Mouse (Mus musculus) layer of hippocampus, adult 11-12 months (tissue): Measurements from ENCODE around the gene Sumo3.

Source experiments
- DNase-seq: peaks from one replicate; pipeline ENCODE4 v3.0.0; 2022; ENCODE audit warnings: low spot score

Gene Sumo3

DNA sequence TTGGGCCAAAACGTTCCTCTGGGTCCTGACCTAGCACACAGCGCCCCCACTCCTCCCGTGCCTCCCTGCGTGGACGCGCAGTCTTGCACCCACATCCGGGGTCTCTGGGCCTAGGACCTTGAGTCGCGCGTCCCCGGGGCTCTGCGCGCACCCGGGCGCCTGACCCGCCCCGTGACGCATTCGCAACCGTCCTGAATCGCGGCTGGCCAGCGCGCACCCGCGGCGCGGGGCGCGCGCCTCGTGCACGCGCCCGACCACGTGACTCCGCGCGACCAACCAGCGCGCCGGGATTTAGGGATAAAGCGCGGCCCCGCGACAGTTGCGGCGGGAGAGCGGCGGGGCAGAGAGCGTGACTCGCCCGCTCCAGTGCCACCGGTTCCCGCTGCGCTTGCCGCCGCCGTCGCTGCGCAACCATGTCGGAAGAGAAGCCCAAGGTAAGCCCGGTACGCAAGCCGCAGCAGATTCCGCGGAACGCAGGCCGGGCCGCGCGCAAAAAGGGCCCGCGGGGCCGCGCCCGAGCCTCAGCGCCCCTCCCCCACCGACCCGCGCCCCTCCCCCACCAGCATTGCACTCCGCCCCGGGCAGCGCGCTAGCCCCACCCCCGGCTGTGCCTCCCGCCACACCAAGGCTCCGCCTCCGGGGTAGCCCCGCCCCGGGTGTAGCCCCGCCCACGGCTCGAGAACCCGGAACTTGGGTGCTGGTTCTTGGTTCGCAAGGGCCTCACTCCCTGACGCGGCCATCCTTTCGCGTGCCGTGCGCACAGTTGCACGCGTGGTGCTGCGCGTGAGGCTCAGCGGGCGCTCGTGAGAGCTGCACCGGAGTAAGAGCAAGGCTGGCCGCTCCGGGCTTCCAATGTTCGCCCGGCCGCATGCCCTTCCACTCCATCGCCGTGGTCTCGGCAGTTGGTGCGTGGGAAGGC is at the start of gene Sumo3, which contains the start of gene Gm49325:
Gene Sumo3 (plus strand): TSS at position 190 of the 919 bp plus-strand sequence.
Gene Gm49325 (plus strand): TSS at position 290 of the 919 bp plus-strand sequence.
- peak; percentile 96 for DNase-seq

DNA sequence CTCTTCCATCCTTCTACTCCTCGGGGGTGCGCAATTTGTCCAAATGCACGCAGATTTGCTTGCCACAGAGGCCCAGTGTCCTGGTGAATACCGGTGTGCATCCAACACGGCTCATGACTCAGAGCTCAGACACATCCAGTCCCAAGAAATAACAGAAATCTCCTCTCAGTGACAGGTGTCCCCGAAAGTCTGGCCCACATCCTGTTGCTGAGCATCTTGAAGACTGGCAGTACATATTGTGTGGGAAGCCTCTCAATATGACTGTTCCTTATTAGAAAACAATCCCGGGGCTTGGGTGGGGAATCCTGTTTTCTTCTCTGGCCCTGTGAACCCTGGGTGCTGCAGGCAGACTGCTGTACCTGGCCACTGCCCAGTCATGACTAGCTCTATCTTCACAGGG is 49.3 kb upstream of the Sumo3 start:
- DNase-seq, result no peak

DNA sequence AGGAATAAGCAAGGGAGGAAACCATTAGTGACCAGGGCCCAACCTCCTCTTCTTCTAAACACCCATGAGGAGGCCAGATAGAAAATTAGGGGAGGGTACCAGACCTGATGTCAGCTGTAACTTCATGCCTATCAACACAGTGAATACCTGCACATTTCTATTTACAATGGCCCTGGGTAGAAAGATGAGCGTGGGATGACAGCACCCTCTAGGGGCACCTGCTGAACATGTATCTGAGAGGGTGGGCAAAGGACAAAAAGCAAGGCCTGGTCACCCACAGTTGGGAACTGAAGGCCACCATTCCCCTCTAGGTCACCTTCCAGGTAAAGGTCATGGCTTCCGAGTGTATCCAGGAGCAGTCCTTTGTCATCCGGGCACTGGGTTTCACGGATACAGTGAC is 48.3 kb upstream of the Sumo3 start:
- no peak for DNase-seq

DNA sequence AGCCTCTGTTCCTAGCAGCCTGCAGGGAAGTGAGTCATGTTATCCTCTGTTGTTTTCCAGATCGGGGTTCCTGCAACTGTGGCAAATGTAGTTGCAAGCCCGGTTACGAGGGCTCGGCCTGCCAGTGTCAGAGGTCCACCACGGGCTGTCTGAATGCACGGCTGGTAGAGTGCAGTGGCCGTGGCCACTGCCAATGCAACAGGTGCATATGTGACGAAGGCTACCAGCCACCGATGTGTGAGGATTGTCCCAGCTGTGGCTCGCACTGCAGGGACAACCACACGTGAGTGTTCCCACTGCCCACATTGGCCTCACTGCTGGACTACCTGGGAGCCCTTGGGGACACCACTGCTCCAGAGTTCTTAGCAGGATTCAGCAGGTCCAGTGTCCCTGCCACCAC is 45.8 kb upstream of the Sumo3 start:
- no peak for DNase-seq

DNA sequence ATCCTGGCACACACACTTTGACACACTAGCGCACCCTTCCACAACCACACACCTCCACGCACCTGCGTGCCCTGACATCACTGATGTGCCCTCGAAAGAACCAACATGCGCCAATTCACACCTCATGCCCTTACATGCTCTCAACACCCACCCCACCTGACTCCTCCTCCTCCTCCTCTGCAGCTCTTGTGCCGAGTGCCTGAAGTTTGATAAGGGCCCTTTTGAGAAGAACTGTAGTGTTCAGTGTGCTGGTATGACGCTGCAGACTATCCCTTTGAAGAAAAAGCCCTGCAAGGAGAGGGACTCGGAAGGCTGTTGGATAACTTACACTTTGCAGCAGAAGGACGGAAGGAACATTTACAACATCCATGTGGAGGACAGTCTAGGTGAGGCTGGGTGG is 45.1 kb upstream of the Sumo3 start:
- no peak for DNase-seq

DNA sequence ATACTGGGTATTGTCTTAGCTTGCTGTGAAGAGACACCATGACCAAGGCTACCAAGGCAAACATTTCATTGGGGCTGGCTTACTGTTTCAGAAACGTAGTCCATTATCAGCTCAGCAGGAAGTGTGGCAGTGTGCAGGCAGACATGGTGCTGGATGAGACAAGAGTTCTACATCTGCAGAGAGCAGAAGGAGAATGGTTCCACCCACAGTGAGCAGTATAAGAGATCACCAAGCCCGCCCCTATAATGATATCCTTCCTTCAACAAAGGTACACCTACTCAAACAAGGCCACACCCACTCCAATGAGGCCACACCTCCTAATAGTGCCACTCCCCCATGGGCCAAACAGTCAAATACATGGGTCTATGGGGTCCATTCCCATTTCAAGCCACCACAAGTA is 44.4 kb upstream of the Sumo3 start:
- DNase-seq, result no peak

DNA sequence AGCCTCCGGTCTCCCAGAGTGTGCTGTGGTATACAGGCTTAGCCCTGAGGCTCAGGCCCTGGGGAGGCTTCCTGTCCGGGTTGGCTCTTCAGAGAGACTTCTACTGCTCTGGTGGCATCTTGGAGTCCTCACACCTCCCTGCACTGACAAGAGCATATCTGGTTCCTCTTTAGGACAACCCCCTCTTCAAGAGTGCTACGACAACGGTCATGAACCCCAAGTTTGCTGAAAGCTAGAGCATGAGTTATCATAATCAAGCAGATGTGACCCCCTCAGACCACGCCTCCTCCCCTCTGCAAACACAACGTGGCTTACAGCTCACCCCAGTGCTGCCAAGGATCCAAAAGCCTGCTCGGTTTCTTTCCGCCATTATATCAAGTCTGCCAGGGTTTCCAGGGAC is 40.9 kb upstream of the Sumo3 start:
- DNase-seq, result no peak

DNA sequence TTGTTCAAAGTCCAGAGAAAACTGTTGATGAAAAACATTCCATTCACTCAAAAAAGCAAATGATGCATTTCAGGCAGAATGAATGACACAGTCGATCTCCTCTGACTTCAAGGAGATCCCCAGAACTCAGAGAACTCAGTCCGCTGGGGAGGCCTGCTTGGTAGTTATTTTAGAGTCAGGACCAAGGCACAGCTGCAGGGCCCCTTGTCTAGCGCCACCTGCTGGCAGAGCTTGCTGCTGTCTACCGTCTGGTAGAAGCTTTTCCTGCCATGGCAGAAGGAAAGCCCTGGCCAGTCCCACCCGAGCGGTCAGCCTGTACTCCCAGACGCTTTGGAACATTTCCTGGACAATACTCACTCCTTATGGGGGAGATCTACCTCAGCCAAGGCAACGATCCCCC is 39.2 kb upstream of the Sumo3 start:
- peak; percentile 85 for DNase-seq

DNA sequence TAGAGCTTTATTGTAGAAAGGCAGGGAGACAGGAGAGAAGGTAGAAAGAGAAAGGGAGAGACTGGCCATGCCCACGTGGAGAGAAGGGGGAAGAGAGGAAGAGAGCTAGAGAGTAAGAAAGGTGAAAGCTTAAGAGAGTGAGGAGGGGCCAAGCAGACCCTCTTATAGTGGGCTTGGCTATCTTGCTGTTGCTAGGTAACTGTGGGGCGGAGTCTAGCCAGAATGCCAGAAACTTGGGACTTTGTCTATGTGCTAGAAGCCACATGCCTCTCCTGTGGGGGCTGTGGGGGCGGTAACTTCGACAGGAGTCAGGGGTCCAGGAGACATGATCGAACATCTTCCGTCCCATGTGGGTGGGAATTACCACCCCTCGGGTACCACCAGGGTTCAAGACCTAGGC is 36.4 kb upstream of the Sumo3 start:
- DNase-seq, result no peak

DNA sequence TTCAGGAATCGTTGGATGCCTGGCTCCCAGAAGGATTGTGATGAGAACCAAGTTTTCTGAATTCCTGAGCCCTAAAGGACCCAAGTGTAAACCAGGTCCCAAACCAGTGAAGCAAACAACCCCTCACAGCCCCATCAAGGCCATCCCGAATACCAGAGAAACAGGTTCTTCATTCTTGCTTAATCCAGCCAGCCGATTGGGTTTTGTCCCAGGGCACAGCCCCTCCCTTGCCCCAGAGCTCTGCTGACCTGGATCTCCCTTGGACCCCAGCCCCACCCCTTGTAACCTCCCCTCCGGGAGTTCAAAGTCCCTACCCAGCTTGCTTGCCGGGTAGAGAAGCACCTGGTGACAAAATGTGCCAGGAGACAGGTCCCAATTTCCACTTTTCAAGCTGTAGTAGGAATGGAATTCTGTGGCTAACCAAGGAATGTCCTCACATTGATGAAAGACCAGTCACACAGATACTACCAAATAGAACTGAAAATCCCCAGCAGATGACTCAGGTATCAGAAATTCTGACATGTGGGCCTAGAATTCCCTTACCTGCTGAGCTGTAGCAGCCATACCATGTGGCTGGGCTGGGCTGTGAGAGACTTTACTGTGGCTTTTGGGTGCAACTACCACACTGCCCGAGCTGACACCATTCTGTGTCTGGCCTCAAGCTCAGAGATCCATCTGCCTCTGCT is 35.8 kb upstream of the Sumo3 start:
- no peak for DNase-seq

DNA sequence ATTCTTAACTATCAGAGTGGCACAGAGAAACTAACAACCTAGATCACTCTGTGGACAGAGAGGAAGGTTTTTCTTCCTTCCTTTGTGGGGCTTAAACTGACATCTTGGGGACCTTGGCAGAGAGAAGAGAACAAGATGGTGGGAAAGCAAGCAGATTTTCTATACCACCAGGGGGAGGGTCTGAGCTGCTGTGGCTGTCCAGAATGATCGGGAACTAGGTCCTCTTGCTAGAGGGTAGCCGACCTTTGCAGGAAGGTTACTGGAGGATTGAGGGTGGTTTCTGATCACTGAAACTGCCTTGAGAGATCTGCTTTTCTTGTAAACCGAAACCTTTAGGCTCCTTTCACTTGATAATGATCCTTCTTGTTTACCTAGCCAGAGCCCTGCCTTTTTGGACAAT is 33.7 kb upstream of the Sumo3 start:
- no peak for DNase-seq

DNA sequence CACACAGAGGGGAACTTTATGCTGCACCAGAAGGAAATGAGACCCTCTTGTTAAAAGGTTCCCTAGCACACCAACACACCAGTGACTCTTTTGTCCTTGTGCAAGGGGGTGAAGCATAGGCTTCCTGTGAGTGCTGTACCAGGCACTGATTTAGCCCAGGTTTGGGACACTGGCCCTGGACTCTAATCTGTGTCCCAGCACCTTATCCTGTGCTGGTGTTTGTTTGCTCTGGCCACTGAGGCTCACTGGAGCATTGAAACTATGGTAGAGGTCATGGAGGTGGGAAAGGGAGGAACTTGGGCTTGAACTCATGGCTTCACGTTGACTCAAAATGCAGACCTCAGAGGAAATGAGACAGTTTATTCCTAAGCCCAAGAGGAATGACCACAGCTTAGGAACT is 32.7 kb upstream of the Sumo3 start:
- DNase-seq, result no peak

DNA sequence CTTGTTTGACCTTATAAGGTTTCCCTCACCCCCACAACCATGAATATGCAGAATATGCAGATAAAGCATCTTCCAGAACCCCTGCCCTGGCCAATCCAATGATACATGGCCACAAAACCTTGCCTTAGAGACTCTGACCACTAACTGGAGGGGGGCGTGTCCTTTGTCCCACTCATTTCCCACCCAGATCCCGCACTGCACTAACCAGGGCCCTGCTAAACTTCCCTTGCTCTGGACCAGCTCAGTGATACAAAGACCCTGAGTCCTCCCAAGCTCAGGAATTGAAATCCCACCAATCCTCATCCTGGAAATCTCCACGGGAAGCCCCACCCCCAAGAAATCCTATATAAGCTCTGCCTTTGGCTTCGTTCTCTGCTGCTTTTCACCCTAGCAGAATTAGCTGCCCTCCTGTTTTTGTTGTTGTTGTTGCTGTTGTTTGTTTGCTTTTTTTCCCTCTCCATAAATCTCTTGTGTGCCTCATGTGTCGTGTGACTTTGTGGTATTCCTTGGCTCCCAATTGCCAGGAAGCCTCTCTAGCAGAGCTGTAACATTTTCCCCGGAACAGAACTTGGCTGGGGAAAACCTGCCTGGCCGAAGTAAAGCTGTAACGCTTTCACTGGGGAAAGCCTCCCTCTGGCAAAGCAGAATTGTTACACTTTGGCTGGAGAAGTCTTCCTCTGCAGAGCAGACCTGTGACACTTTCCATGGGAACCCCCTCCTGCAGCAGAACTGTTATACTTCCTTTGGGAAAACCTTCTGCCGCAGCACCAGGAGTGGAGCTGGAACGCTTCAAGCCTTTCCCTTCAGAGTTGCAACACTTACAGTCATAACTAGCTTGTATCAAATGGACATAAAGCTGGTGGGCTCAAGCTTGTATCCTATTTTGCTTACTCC is 25.6 kb upstream of the Sumo3 start:
- no peak for DNase-seq

DNA sequence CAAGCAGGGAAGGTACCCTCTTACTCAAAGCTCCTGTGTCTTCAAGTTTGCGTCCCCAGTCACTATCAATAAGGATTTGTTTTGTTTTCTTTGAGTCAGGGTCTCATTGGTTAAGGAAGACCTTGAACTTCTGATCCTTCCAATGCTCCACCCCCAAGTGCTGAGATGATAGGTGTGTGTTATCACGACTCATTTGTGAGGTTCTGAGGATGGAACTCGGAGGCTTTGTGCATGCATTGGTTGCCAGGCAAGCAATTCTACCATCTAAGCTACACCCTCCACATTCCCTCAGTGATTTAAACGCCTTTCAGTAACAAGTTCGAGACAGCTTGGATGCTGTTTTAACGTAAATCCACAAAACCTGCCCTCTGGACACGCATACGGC is 24.9 kb upstream of the Sumo3 start:
- DNase-seq, result no peak

DNA sequence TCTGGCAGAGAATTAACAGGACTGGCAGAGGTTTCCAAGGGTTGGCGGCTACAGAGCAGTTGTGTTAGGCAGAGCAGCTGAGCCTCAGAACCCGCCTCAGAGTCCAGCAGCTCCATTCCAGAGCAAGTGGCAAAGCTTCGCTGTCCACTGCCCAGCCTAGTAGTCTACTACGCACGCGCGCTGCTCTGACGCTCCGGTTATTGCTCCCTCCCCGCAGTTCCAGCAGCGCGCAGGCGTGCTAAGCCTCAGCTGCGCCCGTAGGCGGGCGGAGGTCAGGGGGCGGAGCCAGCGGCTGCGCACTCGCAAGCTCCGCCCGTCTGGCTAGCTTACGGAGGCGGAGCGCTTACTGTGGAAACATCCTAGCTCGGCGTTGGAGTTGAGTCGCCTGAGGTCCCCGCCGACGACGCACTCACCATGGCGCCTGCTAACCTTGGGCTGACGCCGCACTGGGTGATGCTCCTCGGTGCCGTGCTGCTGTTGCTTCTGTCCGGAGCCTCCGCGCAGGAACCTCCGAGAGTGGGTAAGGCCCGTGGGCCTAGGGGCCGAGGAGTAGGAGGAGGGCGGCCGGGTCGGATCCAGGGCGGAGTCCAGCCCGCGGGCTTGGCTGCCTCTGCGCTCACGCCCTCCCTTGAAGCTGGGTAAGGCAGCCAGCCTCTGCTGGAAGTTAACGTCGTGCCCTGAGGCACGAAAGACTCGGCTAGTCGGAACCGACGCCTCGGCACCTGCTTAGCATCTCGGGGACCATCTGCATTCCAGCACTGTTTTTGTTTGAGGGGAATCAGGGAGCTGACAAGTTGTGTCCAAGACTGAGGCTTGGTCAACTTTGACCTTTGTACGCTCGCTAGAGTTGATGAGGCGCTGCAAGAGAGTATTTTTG is 24.3 kb upstream of the Sumo3 start, which contains the start of gene Pttg1ip:
Gene Pttg1ip (plus strand): TSS at position 313 of the 877 bp plus-strand sequence.
- peak; percentile 95 for DNase-seq

DNA sequence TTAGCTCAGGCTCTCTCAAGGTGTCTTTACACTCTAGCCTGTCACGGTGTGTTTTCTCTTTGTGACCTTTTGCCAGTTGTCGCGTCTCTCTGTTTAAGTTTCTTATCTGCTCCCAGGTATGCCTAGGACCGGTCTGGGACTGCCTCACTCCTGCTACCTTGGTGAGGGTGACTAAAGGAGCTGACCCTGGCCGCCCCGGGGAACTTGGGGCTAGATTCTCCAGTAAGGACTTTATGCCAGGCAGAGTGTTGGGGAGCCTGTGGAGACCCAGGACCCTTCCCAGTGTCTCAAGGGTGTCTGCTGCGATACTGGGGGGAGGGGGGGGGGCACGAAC is 23.6 kb upstream of the Sumo3 start:
- DNase-seq, result no peak

DNA sequence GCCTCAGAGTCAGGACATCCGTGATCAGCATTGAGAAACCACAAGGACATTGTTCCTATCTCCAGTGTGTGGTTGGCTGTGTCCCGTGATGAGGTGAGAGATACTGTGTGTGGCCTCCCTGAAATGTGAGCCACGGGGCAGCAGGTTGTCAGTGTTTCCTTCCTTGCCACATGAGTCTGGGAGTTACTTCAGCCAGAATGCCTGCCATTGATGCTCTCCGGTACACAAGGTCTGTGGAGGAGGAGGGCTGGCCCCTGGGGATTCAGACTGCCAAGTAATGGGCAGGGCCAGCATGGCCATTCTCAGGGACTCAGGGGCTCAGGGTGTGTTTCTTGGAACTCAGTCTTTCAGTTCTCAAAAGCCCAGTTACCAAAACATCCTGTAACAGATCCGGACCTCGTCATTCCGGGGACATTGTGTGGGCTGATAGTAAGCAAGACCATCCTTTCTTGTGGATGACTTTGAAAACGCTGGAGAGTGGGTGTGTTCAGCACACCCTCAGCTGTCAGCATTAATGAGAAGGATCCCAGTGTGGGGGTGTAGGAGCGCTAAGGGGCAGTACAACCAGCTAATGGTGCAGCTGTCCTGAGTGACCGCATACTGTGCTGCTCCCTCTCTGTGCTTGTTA is 22.0 kb upstream of the Sumo3 start:
- no peak for DNase-seq

DNA sequence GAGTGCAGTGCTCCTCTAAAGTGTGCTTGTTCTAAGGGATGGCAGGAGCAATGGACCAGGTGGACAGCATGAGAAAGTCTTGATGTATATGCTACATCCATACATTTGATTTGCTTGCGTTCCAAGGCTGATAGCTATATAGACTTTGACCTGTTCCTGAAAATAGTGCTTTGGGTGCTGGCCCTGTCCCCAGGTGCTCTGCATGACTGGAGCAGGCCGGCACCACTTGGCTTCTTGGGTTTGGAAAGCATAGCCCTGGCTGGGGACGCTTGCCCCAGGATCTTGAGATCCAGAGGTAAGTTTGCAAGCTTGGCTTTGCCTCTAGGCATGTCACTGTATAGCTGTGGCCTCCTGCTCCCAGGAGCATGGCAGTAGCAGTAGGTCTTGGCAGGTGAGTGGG is 19.3 kb upstream of the Sumo3 start:
- DNase-seq, result no peak

DNA sequence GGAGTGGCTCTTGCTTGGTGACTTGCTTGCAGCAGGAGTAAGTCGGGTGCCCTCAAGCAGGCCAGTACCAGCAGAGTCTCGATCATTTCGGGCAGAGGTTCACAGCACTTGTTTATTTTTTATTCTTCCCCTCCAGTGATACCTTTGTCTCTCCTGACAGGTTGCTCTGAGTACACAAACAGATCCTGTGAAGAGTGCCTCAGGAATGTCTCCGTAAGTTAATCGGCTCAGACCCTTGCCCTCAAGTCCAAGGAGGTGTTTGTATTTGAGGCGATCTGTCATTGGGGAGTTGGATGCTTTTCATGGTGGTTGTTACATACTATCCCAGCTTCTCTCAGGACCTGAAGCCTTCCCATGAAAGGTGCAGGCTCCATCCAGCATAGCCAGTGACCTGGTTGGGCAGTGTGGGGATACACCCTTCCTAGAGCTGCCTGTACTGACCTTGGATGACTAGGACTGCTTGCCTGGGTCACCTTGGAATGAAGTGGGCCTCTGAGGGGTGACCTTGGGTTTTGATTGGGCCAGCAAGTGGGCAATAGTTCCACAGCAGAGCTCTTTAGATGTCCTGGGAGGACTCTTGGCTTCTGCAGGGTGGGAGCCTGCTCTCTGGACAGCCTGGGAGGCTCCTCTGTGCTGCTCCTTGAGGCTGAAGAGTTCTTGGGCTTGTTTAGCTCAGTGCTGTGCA is 18.7 kb upstream of the Sumo3 start:
- no peak for DNase-seq

DNA sequence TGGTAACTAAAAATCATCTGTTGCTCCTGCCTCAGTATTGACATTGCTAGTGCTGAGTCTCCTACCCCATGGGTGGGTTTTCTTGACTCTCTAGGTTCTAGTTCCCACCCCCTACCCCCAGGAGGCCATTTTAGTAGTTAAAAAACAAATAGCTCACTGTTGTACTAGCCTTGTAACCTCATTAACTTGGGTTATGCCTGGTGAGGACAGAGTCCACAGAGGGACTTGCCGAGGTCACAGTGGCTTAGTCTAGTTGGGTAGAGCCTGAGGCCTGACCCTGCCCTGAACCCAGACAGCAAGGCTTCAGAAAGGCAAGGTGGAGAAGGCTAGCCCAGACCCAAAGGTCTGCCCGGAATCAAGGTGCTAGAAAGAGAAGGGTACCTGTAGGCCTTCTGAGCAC is 17.9 kb upstream of the Sumo3 start:
- no peak for DNase-seq
